Mouse (Mus musculus): ENCODE results near the gene Map7. TPM values are rescaled to one million over a fixed set of nuclear protein-coding genes. Genes with fewer than 3 reads are reported as not detected.

The Map7 gene
- polyA plus RNA-seq, 1 experiment from 2014 or later: 17.8 TPM

DNA sequence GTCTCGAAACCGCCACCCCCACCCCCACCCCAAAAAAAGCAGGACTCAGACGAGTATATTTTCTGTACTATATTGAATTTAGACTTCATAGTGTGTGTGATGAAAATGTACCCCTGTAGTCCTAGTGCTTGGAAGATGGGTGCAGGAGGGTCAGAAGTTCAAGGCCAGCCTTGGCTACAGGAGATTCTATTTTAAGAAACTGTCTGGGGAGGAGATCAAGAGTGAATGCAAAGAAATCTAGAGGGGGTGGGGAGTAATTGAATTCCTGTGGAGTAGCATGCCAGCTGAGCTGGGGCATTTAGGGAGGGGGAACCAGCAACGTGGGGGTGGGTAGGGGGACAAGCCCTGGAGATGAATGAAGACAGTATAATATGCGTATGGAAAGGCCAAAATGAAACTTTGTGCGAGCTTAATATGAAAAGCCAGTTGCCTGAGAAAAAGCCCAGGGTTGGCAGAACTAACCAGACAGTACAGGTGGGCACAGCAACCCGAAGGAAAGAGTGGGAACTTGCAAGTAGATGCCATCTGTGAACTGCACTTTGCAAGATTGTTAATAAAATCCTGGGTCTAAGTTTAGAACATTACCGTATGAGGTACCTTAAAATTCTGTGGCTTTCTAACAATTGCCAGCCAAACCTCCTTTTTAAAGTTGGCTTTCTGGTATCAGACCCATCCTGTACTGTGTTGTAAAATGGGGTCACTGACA, 8.9 kb downstream of the Map7 start:
- Histone ChIP-seq H3K9ac (no peak overlapping the region), H3K4me2 (no peak overlapping the region), H3K9me3 (no peaks in the 10 kb centered on the region), H3K4me3 (no peak overlapping the region), H3K36me3 (no peaks in the 10 kb centered on the region), H3K4me1 (replicated peaks) (no peaks in the 10 kb centered on the region), H3K27ac (replicated peaks) (no peak overlapping the region), H3K27me3 (no peaks in the 10 kb centered on the region)
- WGBS: 88% methylated on average over 8 of the region's 8 CpGs
- ATAC-seq (ENCODE audit: low read depth): no peak

DNA sequence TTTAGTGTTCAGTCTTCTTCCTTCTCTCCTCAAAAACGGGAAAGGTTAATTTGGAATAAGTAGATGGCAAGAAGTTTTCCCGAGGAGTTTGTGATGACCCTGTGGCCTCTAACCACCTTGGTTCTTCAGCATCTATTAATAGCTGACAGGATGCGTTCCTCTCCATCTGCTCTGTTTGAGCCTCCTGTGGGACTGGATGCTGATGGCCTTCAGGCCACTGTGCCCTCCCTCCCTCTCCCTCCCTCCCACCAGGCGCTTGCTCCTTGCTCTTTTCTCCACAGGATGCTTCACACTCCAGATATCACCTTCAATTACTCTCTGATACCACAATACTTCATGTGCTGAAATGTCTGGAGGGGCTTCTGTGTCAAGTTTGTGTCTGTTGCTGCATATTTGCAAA, 10.5 kb downstream of the Map7 start:
- H3K27me3 ChIP-seq: no peaks in the 10 kb centered on the region
- no peaks in the 10 kb centered on the region for H3K9me3 ChIP-seq
- no peak overlapping the region for H3K27ac ChIP-seq (replicated peaks)
- H3K36me3 ChIP-seq: no peaks in the 10 kb centered on the region
- WGBS: 64% methylated on average over 4 of the region's 4 CpGs
- no peaks in the 10 kb centered on the region for H3K4me1 ChIP-seq (replicated peaks)
- H3K4me2 ChIP-seq: no peak overlapping the region
- no peak overlapping the region for H3K4me3 ChIP-seq
- H3K9ac ChIP-seq: no peak overlapping the region
- no peak for ATAC-seq (ENCODE audit: low read depth)

DNA sequence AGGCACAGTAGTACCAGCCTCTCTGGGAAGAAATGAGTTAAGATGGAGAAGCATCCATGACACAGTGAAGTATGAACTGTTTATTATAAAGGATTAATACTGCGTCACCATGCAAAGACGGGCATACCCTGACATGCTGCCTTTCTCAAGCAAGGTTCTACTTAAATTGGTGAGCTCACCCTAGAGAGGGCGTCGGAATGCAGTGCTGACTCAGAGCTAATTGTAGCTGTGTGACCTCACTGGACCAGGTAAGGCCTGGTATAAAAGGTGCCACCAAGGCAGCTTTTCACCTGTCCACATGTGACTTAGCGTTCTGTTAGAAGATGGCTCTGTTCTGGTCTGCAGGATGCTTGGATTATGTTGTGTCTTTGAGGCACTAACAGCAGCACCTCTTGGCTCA, 11.0 kb downstream of the Map7 start:
- H3K27ac ChIP-seq (replicated peaks): no peak overlapping the region
- no peak overlapping the region for H3K4me2 ChIP-seq
- H3K9me3 ChIP-seq: no peaks in the 10 kb centered on the region
- WGBS: 91% methylated on average over 5 of the region's 5 CpGs
- H3K9ac ChIP-seq: no peak overlapping the region
- H3K4me1 ChIP-seq (replicated peaks): no peaks in the 10 kb centered on the region
- no peak for ATAC-seq (ENCODE audit: low read depth)
- no peaks in the 10 kb centered on the region for H3K36me3 ChIP-seq
- no peaks in the 10 kb centered on the region for H3K27me3 ChIP-seq
- no peak overlapping the region for H3K4me3 ChIP-seq

DNA sequence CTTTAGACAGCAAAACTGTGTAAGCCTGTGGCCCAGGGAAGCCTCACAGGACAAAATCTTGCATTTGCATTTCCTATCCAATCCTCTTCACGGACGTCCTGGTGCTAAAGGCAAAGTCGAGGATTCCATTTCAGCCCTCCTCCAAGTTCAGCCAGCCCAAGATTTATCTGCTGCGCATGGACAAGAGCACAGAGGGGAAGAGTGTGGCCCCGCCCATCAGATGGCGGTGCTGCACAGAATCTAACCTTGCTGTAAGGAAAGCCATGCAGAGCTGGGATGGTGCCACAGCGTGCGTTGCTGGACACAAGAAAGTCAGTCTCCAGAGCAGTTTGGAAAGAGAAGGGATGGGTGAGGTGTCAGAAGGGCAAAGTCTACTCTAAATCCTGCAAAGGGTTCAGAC, 12.6 kb downstream of the Map7 start:
- H3K4me1 ChIP-seq (replicated peaks): no peaks in the 10 kb centered on the region
- no peaks in the 10 kb centered on the region for H3K27me3 ChIP-seq
- WGBS: 52% methylated on average over 8 of the region's 8 CpGs
- H3K9me3 ChIP-seq: 0 out of 2 replicates have a peak, but pooled peaks cover 4% of the 10 kb centered on the region
- H3K27ac ChIP-seq (replicated peaks): no peak overlapping the region
- no peaks in the 10 kb centered on the region for H3K36me3 ChIP-seq
- no peak overlapping the region for H3K4me3 ChIP-seq
- no peak overlapping the region for H3K4me2 ChIP-seq
- no peak overlapping the region for H3K9ac ChIP-seq
- no peak for ATAC-seq (ENCODE audit: low read depth)

GRCm38 (mm10) chr10:20164810-20165209, 16.5 kb downstream of the Map7 start:
- H3K27me3 ChIP-seq: no peaks in the 10 kb centered on the region
- no peak overlapping the region for H3K27ac ChIP-seq (replicated peaks)
- 0 out of 2 replicates have a peak, but pooled peaks cover 4% of the 10 kb centered on the region for H3K9me3 ChIP-seq
- H3K9ac ChIP-seq: no peak overlapping the region
- H3K4me2 ChIP-seq: no peak overlapping the region
- no peak for ATAC-seq (ENCODE audit: low read depth)
- H3K36me3 ChIP-seq: no peaks in the 10 kb centered on the region
- 95% methylated on average over 5 of the region's 5 CpGs for WGBS
- H3K4me1 ChIP-seq (replicated peaks): peaks cover under 1% of the 10 kb centered on the region; the same call in 1 of the 2 replicates
- H3K4me3 ChIP-seq: no peak overlapping the region

GRCm38 (mm10) chr10:20166797-20167196, 18.5 kb downstream of the Map7 start:
- H3K9me3 ChIP-seq: 0 out of 2 replicates have a peak, but pooled peaks cover 4% of the 10 kb centered on the region
- peaks cover 20% of the 10 kb centered on the region for H3K4me1 ChIP-seq (replicated peaks)
- no peak overlapping the region for H3K4me3 ChIP-seq
- H3K27me3 ChIP-seq: no peaks in the 10 kb centered on the region
- 76% methylated on average over 11 of the region's 11 CpGs for WGBS
- no peak overlapping the region for H3K4me2 ChIP-seq
- no peak overlapping the region for H3K27ac ChIP-seq (replicated peaks)
- ATAC-seq (ENCODE audit: low read depth): no peak
- no peak overlapping the region for H3K9ac ChIP-seq
- H3K36me3 ChIP-seq: no peaks in the 10 kb centered on the region

GRCm38 (mm10) chr10:20167467-20167866, 19.2 kb downstream of the Map7 start:
- H3K4me3 ChIP-seq: no peak overlapping the region
- no peaks in the 10 kb centered on the region for H3K36me3 ChIP-seq
- no peaks in the 10 kb centered on the region for H3K27me3 ChIP-seq
- H3K4me2 ChIP-seq: no peak overlapping the region
- H3K9ac ChIP-seq: no peak overlapping the region
- H3K27ac ChIP-seq (replicated peaks): no peak overlapping the region
- ATAC-seq (ENCODE audit: low read depth): no peak
- H3K4me1 ChIP-seq (replicated peaks): peaks cover 20% of the 10 kb centered on the region
- H3K9me3 ChIP-seq: 0 out of 2 replicates have a peak, but pooled peaks cover 4% of the 10 kb centered on the region
- WGBS: 85% methylated on average over 4 of the region's 4 CpGs

DNA sequence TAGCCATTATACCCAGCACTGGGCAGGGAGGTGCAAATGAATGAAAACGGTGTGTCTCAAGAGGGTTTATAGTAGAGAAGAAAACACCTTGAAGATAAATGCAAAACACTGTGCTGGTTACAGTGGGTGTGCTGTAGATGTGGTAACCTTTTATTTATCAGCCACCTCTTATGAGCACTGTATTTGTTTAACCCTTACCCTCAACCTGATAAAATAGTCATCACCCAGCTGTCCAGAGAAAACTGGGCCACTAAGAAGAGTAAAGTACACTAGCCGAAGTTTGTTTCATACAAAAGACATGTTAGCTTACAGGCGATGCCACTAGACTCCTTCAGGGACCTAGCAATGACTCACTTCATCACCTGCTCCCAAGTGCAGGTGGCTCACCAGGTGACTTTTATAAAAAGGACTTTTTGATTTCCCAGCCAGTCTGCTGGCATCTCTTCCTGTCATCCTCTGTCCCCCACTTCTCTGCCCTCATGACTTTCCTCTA, 21.0 kb downstream of the Map7 start:
- Histone ChIP-seq H3K4me3 (no peak overlapping the region), H3K27me3 (no peaks in the 10 kb centered on the region), H3K27ac (replicated peaks) (no peak overlapping the region), H3K9me3 (0 out of 2 replicates have a peak, but pooled peaks cover 4% of the 10 kb centered on the region), H3K4me2 (no peak overlapping the region), H3K4me1 (replicated peaks) (peaks cover 20% of the 10 kb centered on the region), H3K9ac (no peak overlapping the region), H3K36me3 (no peaks in the 10 kb centered on the region)
- 90% methylated on average over 3 of the region's 3 CpGs for WGBS
- no peak for ATAC-seq (ENCODE audit: low read depth)

- peak overlapping the region; percentile 30 for H3K4me3 ChIP-seq
- no peaks in the 10 kb centered on the region for H3K9me3 ChIP-seq
- peak overlapping the region; percentile 31 for H3K9ac ChIP-seq
- peak; percentile 26; the same call in 1 of the 2 replicates for ATAC-seq (ENCODE audit: low read depth)
- H3K27me3 ChIP-seq: no peaks in the 10 kb centered on the region
- H3K27ac ChIP-seq (replicated peaks): peak overlapping the region; percentile 50
- H3K4me1 ChIP-seq (replicated peaks): peaks cover 20% of the 10 kb centered on the region
- H3K36me3 ChIP-seq: no peaks in the 10 kb centered on the region
- peak overlapping the region; percentile 53 for H3K4me2 ChIP-seq
- WGBS: 27% methylated on average over 19 of the region's 19 CpGs
Measured at GRCm38 (mm10) chr10:20169927-20170604, 21.8 kb downstream of the Map7 start.

DNA sequence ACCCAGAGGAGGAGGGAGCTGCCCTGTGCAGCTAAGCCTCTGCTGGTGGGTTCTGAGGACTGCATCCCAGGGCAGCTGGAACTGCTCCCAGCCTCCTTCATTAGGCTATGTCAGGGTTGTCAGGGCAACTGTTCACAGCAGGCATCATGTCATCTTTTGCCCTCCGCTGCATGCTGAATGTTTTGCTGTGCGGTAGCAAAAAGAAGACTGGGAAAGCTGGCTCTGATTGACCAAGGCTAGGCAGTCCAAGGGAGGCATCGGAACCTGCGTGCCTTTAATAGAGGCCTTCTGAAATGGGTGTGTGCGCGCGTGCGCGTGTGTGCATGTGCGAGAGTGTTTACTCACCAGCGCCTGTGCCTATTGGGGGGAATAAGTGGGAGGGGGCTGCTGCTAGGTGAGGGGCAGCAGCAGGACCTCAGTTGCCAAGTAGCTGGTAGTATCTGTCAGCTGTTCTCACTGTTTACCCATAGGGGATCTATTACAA, 22.4 kb downstream of the Map7 start:
- ATAC-seq (ENCODE audit: low read depth): peak; percentile 97
- WGBS: 31% methylated on average over 11 of the region's 11 CpGs

DNA sequence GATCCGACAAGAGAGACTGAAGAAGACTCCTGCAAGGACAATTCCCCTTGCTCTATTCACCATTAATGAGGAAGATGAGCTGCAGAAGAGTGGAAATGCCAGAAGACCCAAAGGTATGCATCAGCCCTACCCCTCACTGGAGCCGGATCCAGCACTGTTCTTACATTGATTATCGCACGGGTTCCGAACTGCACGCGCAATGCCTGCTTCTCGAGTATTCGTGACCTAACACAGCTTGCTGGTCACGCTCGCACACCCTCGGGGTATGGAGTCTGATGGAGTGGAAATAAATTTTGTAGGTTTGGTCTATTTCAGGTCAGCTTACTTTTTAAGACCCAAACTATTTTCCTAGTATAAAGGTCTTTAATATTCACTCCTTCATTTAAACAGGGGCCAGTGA, 22.9 kb downstream of the Map7 start:
- 55% methylated on average over 12 of the region's 12 CpGs for WGBS
- Histone ChIP-seq H3K9me3 (no peaks in the 10 kb centered on the region), H3K36me3 (no peaks in the 10 kb centered on the region), H3K27ac (replicated peaks) (peak overlapping the region; percentile 50; the same call in 1 of the 2 replicates), H3K27me3 (no peaks in the 10 kb centered on the region), H3K4me2 (peak overlapping the region; percentile 53), H3K9ac (peak overlapping the region; percentile 31; the same call in 1 of the 2 replicates), H3K4me3 (peak overlapping the region; percentile 30), H3K4me1 (replicated peaks) (peaks cover 20% of the 10 kb centered on the region)
- peak; percentile 37 for ATAC-seq (ENCODE audit: low read depth)

More for the DNA sequence above, 22.4 kb downstream of the Map7 start:
- peak overlapping the region; percentile 30 for H3K4me3 ChIP-seq
- peak overlapping the region; percentile 53 for H3K4me2 ChIP-seq
- H3K27me3 ChIP-seq: no peaks in the 10 kb centered on the region
- H3K27ac ChIP-seq (replicated peaks): peak overlapping the region; percentile 50
- H3K4me1 ChIP-seq (replicated peaks): peaks cover 20% of the 10 kb centered on the region
- no peaks in the 10 kb centered on the region for H3K36me3 ChIP-seq
- H3K9ac ChIP-seq: peak overlapping the region; percentile 31
- no peaks in the 10 kb centered on the region for H3K9me3 ChIP-seq

GRCm38 (mm10) chr10:20171756-20172155, 23.5 kb downstream of the Map7 start:
- Histone ChIP-seq H3K27me3 (no peaks in the 10 kb centered on the region), H3K4me2 (peak overlapping the region; percentile 53; the same call in 1 of the 2 replicates), H3K27ac (replicated peaks) (no peak overlapping the region), H3K4me3 (no peak overlapping the region; the same call in 1 of the 2 replicates), H3K4me1 (replicated peaks) (peaks cover 20% of the 10 kb centered on the region), H3K9me3 (no peaks in the 10 kb centered on the region), H3K9ac (peak overlapping the region; percentile 31), H3K36me3 (no peaks in the 10 kb centered on the region)
- ATAC-seq (ENCODE audit: low read depth): no peak
- WGBS: 52% methylated on average over 4 of the region's 4 CpGs
